Mouse (Mus musculus) megakaryocyte, embryonic 14.5 days (primary cell): ENCODE measurements around the gene Cd300a.

Source experiments
- FLI1 ChIP-seq: IDR thresholded peaks from 2 replicates; pipeline ENCODE4 v1.6.1; 2012; ENCODE audit warnings: low read length, inconsistent platforms, mixed read lengths
- GATA1 ChIP-seq: IDR thresholded peaks from 3 replicates; pipeline ENCODE4 v1.6.1; 2012; ENCODE audit warnings: mixed read lengths, low read length, inconsistent platforms, borderline replicate concordance

GRCm38 (mm10) chr11:114880185-114880584, 9.7 kb upstream of the Cd300a start:
- TF ChIP-seq GATA1 (no peak), FLI1 (no peak)
